Mouse (Mus musculus) heart, adult 2 months (tissue): ENCODE results near the gene Ccl17.

Experiments used
- CTCF ChIP-seq: fragments of 200-600 bp; IDR thresholded peaks from 2 replicates; pipeline ENCODE4 v1.8.1; 2022; ENCODE audit warnings: antibody characterized with exemption, mild to moderate bottlenecking, moderate library complexity
- POLR2A ChIP-seq: fragments of 200-500 bp; IDR thresholded peaks from 2 replicates; pipeline ENCODE4 v1.6.1; 2011; ENCODE audit warnings: mild to moderate bottlenecking, low read depth, low read length, control low read depth; ENCODE audit not compliant: insufficient read depth

- TF ChIP-seq POLR2A: no peak
- peak; percentile 40 for TF ChIP-seq CTCF
These were observed 30.9 kb downstream of the Ccl17 start for GRCm38 (mm10) chr8:94841183-94841582.
